Mouse (Mus musculus): ENCODE measurements around the gene Gm45618. TPM values are rescaled to one million over a fixed set of nuclear protein-coding genes. Genes with fewer than 3 reads are reported as not detected.

The Gm45618 gene
- polyA plus RNA-seq, 1 experiment from 2014 or later, result not detected

- no peak overlapping the region for H3K9ac ChIP-seq
- H3K36me3 ChIP-seq, result no peaks in the 10 kb centered on the region
- H3K4me3 ChIP-seq, result no peak overlapping the region
- 49% methylated on average over 2 of the region's 2 CpGs for WGBS
- no peak overlapping the region for H3K27ac ChIP-seq
- H3K9me3 ChIP-seq, result no peaks in the 10 kb centered on the region
- ATAC-seq (ENCODE audit: low FRiP score, low read depth), result no peak
- peaks cover 25% of the 10 kb centered on the region for H3K4me1 ChIP-seq
- H3K4me2 ChIP-seq (replicated peaks), result no peak overlapping the region
- peaks cover 88% of the 10 kb centered on the region for H3K27me3 ChIP-seq
Measured at GRCm38 (mm10) chr7:142080876-142081275, 39.7 kb downstream of the Gm45618 start.

DNA sequence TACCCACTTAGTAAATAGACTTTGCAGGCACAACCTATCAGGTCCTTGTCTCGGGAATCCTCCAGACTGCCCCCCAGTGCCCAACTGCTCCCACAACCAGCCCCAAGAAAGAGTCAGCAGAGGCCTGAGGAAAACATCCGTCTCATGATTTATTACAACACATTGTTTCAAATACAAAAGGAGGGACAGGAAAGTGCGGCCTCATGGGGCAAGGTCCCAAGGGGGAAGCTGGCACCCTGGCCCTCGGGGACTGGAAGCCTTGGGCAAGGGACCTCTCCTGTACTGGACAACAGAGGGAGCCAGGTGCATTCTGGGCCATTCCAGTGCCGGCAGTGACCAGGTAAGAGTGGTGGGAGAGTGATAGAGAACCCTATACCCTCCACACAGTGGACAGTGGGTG, 41.2 kb downstream of the Gm45618 start:
- H3K4me1 ChIP-seq, result peaks cover 18% of the 10 kb centered on the region
- H3K27me3 ChIP-seq, result peaks cover 86% of the 10 kb centered on the region
- ATAC-seq (ENCODE audit: low FRiP score, low read depth), result no peak
- no peaks in the 10 kb centered on the region for H3K9me3 ChIP-seq
- H3K4me3 ChIP-seq, result no peak overlapping the region
- H3K27ac ChIP-seq, result no peak overlapping the region
- H3K36me3 ChIP-seq, result no peaks in the 10 kb centered on the region
- 55% methylated on average over 5 of the region's 5 CpGs for WGBS
- H3K4me2 ChIP-seq (replicated peaks), result no peak overlapping the region
- H3K9ac ChIP-seq, result no peak overlapping the region

GRCm38 (mm10) chr7:142077138-142077537, 43.4 kb downstream of the Gm45618 start:
- Histone ChIP-seq H3K27ac (no peak overlapping the region), H3K9me3 (no peaks in the 10 kb centered on the region), H3K4me3 (no peak overlapping the region), H3K9ac (no peak overlapping the region), H3K4me1 (peaks cover 6% of the 10 kb centered on the region), H3K4me2 (replicated peaks) (no peak overlapping the region), H3K36me3 (no peaks in the 10 kb centered on the region), H3K27me3 (peaks cover 69% of the 10 kb centered on the region)
- no peak for ATAC-seq (ENCODE audit: low FRiP score, low read depth)
- 68% methylated on average over 3 of the region's 3 CpGs for WGBS

DNA sequence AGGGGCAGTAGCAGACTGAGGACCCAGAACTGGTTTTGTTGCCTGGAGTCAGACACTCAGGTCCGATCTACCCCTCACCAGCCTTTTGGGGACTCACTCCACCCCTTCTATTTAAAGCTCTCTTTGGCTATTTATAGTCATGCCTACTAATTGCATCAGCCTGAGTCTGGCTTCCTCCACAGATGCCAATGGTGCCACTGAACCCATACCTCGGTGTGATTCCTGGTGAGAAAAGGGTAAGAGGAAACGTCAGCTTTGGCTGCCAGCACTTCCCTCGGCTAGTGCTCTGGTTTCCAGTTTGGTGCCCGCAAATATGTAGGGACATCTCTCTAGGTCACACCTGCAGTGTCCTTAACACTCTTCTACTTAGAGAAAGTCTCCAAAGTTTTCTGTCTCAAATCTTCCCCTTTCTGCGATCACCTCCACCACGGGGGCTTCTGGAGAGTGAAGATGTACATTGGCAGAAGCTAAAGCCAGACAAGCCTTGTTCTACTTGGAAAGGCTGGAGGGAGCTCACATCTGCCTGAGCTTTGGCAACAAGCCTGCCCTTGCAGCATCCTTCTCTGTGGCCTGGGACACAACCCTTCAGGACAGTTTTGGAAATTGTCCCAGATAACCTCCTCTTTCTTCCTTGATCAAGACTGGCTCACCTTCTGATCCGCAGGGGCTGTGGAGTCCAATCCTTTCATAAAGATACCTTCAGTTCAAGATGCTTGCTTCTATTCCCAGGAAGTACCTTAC, 46.2 kb downstream of the Gm45618 start:
- no peaks in the 10 kb centered on the region for H3K4me1 ChIP-seq
- no peak overlapping the region for H3K4me2 ChIP-seq (replicated peaks)
- no peaks in the 10 kb centered on the region for H3K9me3 ChIP-seq
- H3K4me3 ChIP-seq, result no peak overlapping the region
- 72% methylated on average over 8 of the region's 8 CpGs for WGBS
- H3K9ac ChIP-seq, result no peak overlapping the region
- no peak for ATAC-seq (ENCODE audit: low FRiP score, low read depth)
- no peaks in the 10 kb centered on the region for H3K36me3 ChIP-seq
- H3K27me3 ChIP-seq, result peaks cover 59% of the 10 kb centered on the region
- H3K27ac ChIP-seq, result no peak overlapping the region

DNA sequence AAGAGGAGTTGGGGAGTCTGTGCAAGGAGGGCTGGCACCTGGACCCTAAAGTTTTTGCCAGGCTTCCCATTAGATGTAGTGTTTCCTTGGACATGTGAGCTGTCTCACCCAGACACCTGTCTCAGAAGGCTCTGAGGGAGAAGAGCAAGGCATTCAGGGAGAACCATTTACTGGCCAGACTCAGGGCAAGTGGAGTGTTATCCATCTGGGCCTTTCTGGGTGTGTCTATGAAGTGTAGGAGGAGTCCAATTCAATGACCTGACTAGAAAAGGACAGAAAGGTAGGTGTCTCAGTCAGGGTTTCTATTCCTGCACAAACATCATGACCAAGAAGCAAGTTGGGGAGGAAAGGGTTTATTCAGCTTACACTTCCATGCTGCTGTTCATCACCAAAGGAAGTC, 48.8 kb downstream of the Gm45618 start:
- no peaks in the 10 kb centered on the region for H3K4me1 ChIP-seq
- H3K4me3 ChIP-seq, result no peak overlapping the region
- no peak for ATAC-seq (ENCODE audit: low FRiP score, low read depth)
- H3K27me3 ChIP-seq, result peaks cover 47% of the 10 kb centered on the region
- H3K9ac ChIP-seq, result no peak overlapping the region
- no peak overlapping the region for H3K4me2 ChIP-seq (replicated peaks)
- H3K36me3 ChIP-seq, result no peaks in the 10 kb centered on the region
- no peak overlapping the region for H3K27ac ChIP-seq
- no peaks in the 10 kb centered on the region for H3K9me3 ChIP-seq

- H3K4me3 ChIP-seq, result no peak overlapping the region
- 2% methylated on average over 8 of the region's 10 CpGs for WGBS
- H3K9ac ChIP-seq, result no peak overlapping the region
- no peaks in the 10 kb centered on the region for H3K9me3 ChIP-seq
- H3K27ac ChIP-seq, result no peak overlapping the region
- H3K27me3 ChIP-seq, result peaks cover 44% of the 10 kb centered on the region
- no peak; the same call in 1 of the 2 replicates for ATAC-seq (ENCODE audit: low FRiP score, low read depth)
- no peaks in the 10 kb centered on the region for H3K36me3 ChIP-seq
- no peaks in the 10 kb centered on the region for H3K4me1 ChIP-seq
- peak overlapping the region; percentile 35 for H3K4me2 ChIP-seq (replicated peaks)
Measured at GRCm38 (mm10) chr7:142071212-142071578, 49.3 kb downstream of the Gm45618 start.

GRCm38 (mm10) chr7:142070458-142071211, 49.9 kb downstream of the Gm45618 start:
- peaks cover 43% of the 10 kb centered on the region for H3K27me3 ChIP-seq
- no peak overlapping the region for H3K9ac ChIP-seq
- WGBS, result 16% methylated on average over 13 of the region's 13 CpGs
- no peaks in the 10 kb centered on the region for H3K36me3 ChIP-seq
- no peaks in the 10 kb centered on the region for H3K4me1 ChIP-seq
- peak; percentile 69; the same call in 1 of the 2 replicates for ATAC-seq (ENCODE audit: low FRiP score, low read depth)
- peak overlapping the region; percentile 35 for H3K4me2 ChIP-seq (replicated peaks)
- no peak overlapping the region for H3K4me3 ChIP-seq
- no peak overlapping the region for H3K27ac ChIP-seq
- no peaks in the 10 kb centered on the region for H3K9me3 ChIP-seq

Other genes with a start within 250 kb of the Gm45618 start
- 37.7 and 38.5 TPM in 2 replicates for gene Tollip, start 202.2 kb downstream of the Gm45618 start, polyA plus RNA-seq (2015; fragmentation: Nextera tagmentation; extraction: Ambion mirVana)
- 0.83 and 0.95 TPM in 2 replicates for gene Brsk2, start 171.0 kb downstream of the Gm45618 start, polyA plus RNA-seq (2015; fragmentation: Nextera tagmentation; extraction: Ambion mirVana)
- 70.7 and 71.4 TPM in 2 replicates for gene Mob2, start 59.7 kb downstream of the Gm45618 start, polyA plus RNA-seq (2015; fragmentation: Nextera tagmentation; extraction: Ambion mirVana)
- 2.3 and 2.7 TPM in 2 replicates for gene Dusp8, start 24.9 kb downstream of the Gm45618 start, polyA plus RNA-seq (2015; fragmentation: Nextera tagmentation; extraction: Ambion mirVana)
- gene Gm39115, start 15.3 kb upstream of the Gm45618 start, polyA plus RNA-seq (2015; fragmentation: Nextera tagmentation; extraction: Ambion mirVana), result not detected in 2 replicates
- gene Gm45337, start 23.9 kb upstream of the Gm45618 start, polyA plus RNA-seq (2015; fragmentation: Nextera tagmentation; extraction: Ambion mirVana), result not detected in 2 replicates
- not detected in 2 replicates for gene Gm29735, start 36.4 kb upstream of the Gm45618 start, polyA plus RNA-seq (2015; fragmentation: Nextera tagmentation; extraction: Ambion mirVana)
- not detected in 2 replicates for gene Gm4553, start 45.0 kb upstream of the Gm45618 start, polyA plus RNA-seq (2015; fragmentation: Nextera tagmentation; extraction: Ambion mirVana)
- not detected in 2 replicates for gene Krtap5-2, start 55.3 kb upstream of the Gm45618 start, polyA plus RNA-seq (2015; fragmentation: Nextera tagmentation; extraction: Ambion mirVana)
- not detected in 2 replicates for gene Gm10153, start 69.7 kb upstream of the Gm45618 start, polyA plus RNA-seq (2015; fragmentation: Nextera tagmentation; extraction: Ambion mirVana)
- not detected in 2 replicates for gene Krtap5-3, start 80.6 kb upstream of the Gm45618 start, polyA plus RNA-seq (2015; fragmentation: Nextera tagmentation; extraction: Ambion mirVana)
- not detected in 2 replicates for gene Gm7579, start 91.1 kb upstream of the Gm45618 start, polyA plus RNA-seq (2015; fragmentation: Nextera tagmentation; extraction: Ambion mirVana)
- gene Krtap5-5, start 109.2 kb upstream of the Gm45618 start, polyA plus RNA-seq (2015; fragmentation: Nextera tagmentation; extraction: Ambion mirVana), result not detected in 2 replicates
- gene Gm40460, start 120.3 kb upstream of the Gm45618 start, polyA plus RNA-seq (2015; fragmentation: Nextera tagmentation; extraction: Ambion mirVana), result not detected in 2 replicates
- not detected in 2 replicates for gene Gm2431, start 137.6 kb upstream of the Gm45618 start, polyA plus RNA-seq (2015; fragmentation: Nextera tagmentation; extraction: Ambion mirVana)
- not detected in 2 replicates for gene Gm4559, start 153.6 kb upstream of the Gm45618 start, polyA plus RNA-seq (2015; fragmentation: Nextera tagmentation; extraction: Ambion mirVana)
- gene Krtap5-1, start 176.4 kb upstream of the Gm45618 start, polyA plus RNA-seq (2015; fragmentation: Nextera tagmentation; extraction: Ambion mirVana), result not detected in 2 replicates
- not detected in 2 replicates for gene Krtap5-4, start 182.8 kb upstream of the Gm45618 start, polyA plus RNA-seq (2015; fragmentation: Nextera tagmentation; extraction: Ambion mirVana)